Comparison of ENCODE assay signal across 21 mouse cellular contexts in genomic region chr10:14941875-14942274, GRCm38 (mm10).
DNase-seq lines count a peak whose midpoint lies in the region; ATAC-seq and TF ChIP-seq lines count a peak whose summit lies in the region.
"Had no signal": no experiment of that assay in that cellular context is flagged by ENCODE, and none has a peak within 500 bp of the region (broad histone marks: within the 10 kb centered on the region; RNA-seq: fewer than 3 reads in every experiment).

No protein-coding gene starts in this region.

- H3K4me1 ChIP-seq in embryonic facial prominence, embryonic 14.5 days (ENCODE audit: control insufficient read depth, insufficient read depth, low read length) = no peaks in the 10 kb centered on the region
- no peaks in the 10 kb centered on the region for H3K4me1 ChIP-seq in embryonic facial prominence, embryonic 10.5 days
- no peaks in the 10 kb centered on the region for H3K4me1 ChIP-seq in lung, embryonic 14.5 days (ENCODE audit: insufficient read depth)
- H3K4me1 ChIP-seq in stomach, embryonic 14.5 days (ENCODE audit: control insufficient read depth, insufficient read depth, low read length) = no peaks in the 10 kb centered on the region
- H3K4me1 ChIP-seq in stomach, postnatal 0 days (replicated peaks; ENCODE audit: control insufficient read depth, insufficient read depth) = no peaks in the 10 kb centered on the region
- H3K4me1 ChIP-seq: embryonic facial prominence, embryonic 13.5 days; forebrain, embryonic 13.5 days; heart, embryonic 12.5 days; hindbrain, embryonic 15.5 days had no signal

- no peak for TF ChIP-seq EP300 in stomach, postnatal 0 days (optimal IDR thresholded peaks at IDR 0.05)

- no peaks in the 10 kb centered on the region for H3K36me3 ChIP-seq in embryonic facial prominence, embryonic 14.5 days (ENCODE audit: control insufficient read depth, insufficient read depth, low read length)
- no peaks in the 10 kb centered on the region for H3K36me3 ChIP-seq in embryonic facial prominence, embryonic 10.5 days (replicated peaks)
- no peaks in the 10 kb centered on the region for H3K36me3 ChIP-seq in lung, embryonic 14.5 days (ENCODE audit: insufficient read depth)
- H3K36me3 ChIP-seq in stomach, embryonic 14.5 days (ENCODE audit: control insufficient read depth, insufficient read depth, low read length) = no peaks in the 10 kb centered on the region
- no peaks in the 10 kb centered on the region for H3K36me3 ChIP-seq in stomach, postnatal 0 days (ENCODE audit: control insufficient read depth, insufficient read depth, low read length)
- H3K36me3 ChIP-seq: embryonic facial prominence, embryonic 13.5 days; heart, embryonic 12.5 days; hindbrain, embryonic 15.5 days had no signal

- H3K27ac ChIP-seq in embryonic facial prominence, embryonic 14.5 days (replicated peaks; ENCODE audit: low read depth, low read length) = no peak overlapping the region
- no peak overlapping the region for H3K27ac ChIP-seq in embryonic facial prominence, embryonic 10.5 days (replicated peaks)
- H3K27ac ChIP-seq in lung, embryonic 14.5 days (ENCODE audit: low read depth) = no peak overlapping the region
- H3K27ac ChIP-seq in stomach, embryonic 14.5 days (ENCODE audit: low read length) = no peak overlapping the region
- H3K27ac ChIP-seq in stomach, postnatal 0 days (replicated peaks) = no peak overlapping the region
- H3K27ac ChIP-seq: embryonic facial prominence, embryonic 13.5 days; forebrain, embryonic 13.5 days; heart, adult 2 months; hindbrain, embryonic 15.5 days had no signal

- no peak overlapping the region for H3K9ac ChIP-seq in embryonic facial prominence, embryonic 14.5 days (ENCODE audit: low read depth, low read length)
- no peak overlapping the region for H3K9ac ChIP-seq in lung, embryonic 14.5 days
- no peak overlapping the region for H3K9ac ChIP-seq in stomach, embryonic 14.5 days (replicated peaks; ENCODE audit: low read depth, low read length)
- no peak overlapping the region for H3K9ac ChIP-seq in stomach, postnatal 0 days (ENCODE audit: low read length)
- H3K9ac ChIP-seq: embryonic facial prominence, embryonic 13.5 days; forebrain, embryonic 13.5 days; forebrain, postnatal 0 days; heart, embryonic 12.5 days; hindbrain, embryonic 15.5 days had no signal

- no peak for TF ChIP-seq CTCF in lung, embryonic 14.5 days (IDR thresholded peaks at IDR 0.05; ENCODE audit: low read depth)
- TF ChIP-seq CTCF in stomach, postnatal 0 days (IDR thresholded peaks at IDR 0.05; ENCODE audit: low read depth) = no peak

- 56% methylated on average over 2 of the region's 2 CpGs for WGBS in embryonic facial prominence, embryonic 14.5 days
- 81% methylated on average over 2 of the region's 2 CpGs for WGBS in embryonic facial prominence, embryonic 10.5 days
- WGBS in lung, embryonic 14.5 days = 27% methylated on average over 2 of the region's 2 CpGs
- 20% methylated on average over 2 of the region's 2 CpGs for WGBS in stomach, embryonic 14.5 days
- WGBS in stomach, postnatal 0 days = 29% methylated on average over 2 of the region's 2 CpGs

- peak; percentile 53; the same call in 1 of the 2 replicates for ATAC-seq in embryonic facial prominence, embryonic 14.5 days (ENCODE audit: low read depth)
- ATAC-seq in lung, embryonic 14.5 days (ENCODE audit: insufficient read depth) = peak; percentile 54; the same call in 1 of the 2 replicates
- ATAC-seq in stomach, embryonic 14.5 days (ENCODE audit: insufficient number of reproducible peaks, insufficient read depth, low FRiP score, low read depth) = 0 out of 2 replicates have a peak, but pooled peaks have one; percentile 42
- no peak for ATAC-seq in stomach, postnatal 0 days (ENCODE audit: low FRiP score, low TSS enrichment)
- ATAC-seq: forebrain, embryonic 13.5 days; forebrain, postnatal 0 days had no signal

- no peaks in the 10 kb centered on the region for H3K9me3 ChIP-seq in embryonic facial prominence, embryonic 14.5 days (ENCODE audit: control insufficient read depth, low read length)
- no peaks in the 10 kb centered on the region for H3K9me3 ChIP-seq in embryonic facial prominence, embryonic 10.5 days
- no peaks in the 10 kb centered on the region for H3K9me3 ChIP-seq in lung, embryonic 14.5 days (ENCODE audit: low read depth, low read length)
- H3K9me3 ChIP-seq in stomach, embryonic 14.5 days (ENCODE audit: control insufficient read depth, low read depth, low read length) = no peaks in the 10 kb centered on the region
- H3K9me3 ChIP-seq in stomach, postnatal 0 days (ENCODE audit: control insufficient read depth, low read length) = no peaks in the 10 kb centered on the region
- H3K9me3 ChIP-seq: embryonic facial prominence, embryonic 13.5 days; forebrain, embryonic 13.5 days; heart, embryonic 12.5 days; hindbrain, embryonic 15.5 days had no signal

- peak; percentile 35 for DNase-seq in embryonic facial prominence, embryonic 14.5 days (ENCODE audit: low spot score)
- no peak for DNase-seq in embryonic facial prominence, embryonic 10.5 days (ENCODE audit: low spot score)
- DNase-seq in lung, embryonic 14.5 days = peak; percentile 41
- DNase-seq in lung, postnatal 36 days = no peak
- no peak for DNase-seq in stomach, postnatal 0 days (ENCODE audit: low spot score)
- DNase-seq in adrenal gland, postnatal 25 days = no peak
- no peak for DNase-seq in kidney, adult 9 months
- DNase-seq: adrenal gland, adult 8-10 months; cerebellum, adult 11-12 months; cerebellum, adult 9-10 months; cerebellum, postnatal 25 days; forebrain, postnatal 0 days; gastrocnemius, postnatal 14 days; heart, adult 2 months; heart, postnatal 36 days had no signal

- H3K4me3 ChIP-seq in embryonic facial prominence, embryonic 14.5 days (ENCODE audit: low read depth, low read length) = no peak overlapping the region
- H3K4me3 ChIP-seq in embryonic facial prominence, embryonic 10.5 days = no peak overlapping the region
- H3K4me3 ChIP-seq in lung, embryonic 14.5 days (ENCODE audit: low read depth, low read length) = no peak overlapping the region
- no peak overlapping the region for H3K4me3 ChIP-seq in stomach, embryonic 14.5 days (ENCODE audit: low read depth, low read length)
- H3K4me3 ChIP-seq in stomach, postnatal 0 days (ENCODE audit: low read depth, low read length) = no peak overlapping the region
- H3K4me3 ChIP-seq: embryonic facial prominence, embryonic 13.5 days; forebrain, embryonic 13.5 days; heart, adult 2 months; heart, embryonic 12.5 days; hindbrain, embryonic 15.5 days had no signal

- H3K27me3 ChIP-seq in embryonic facial prominence, embryonic 14.5 days (replicated peaks; ENCODE audit: control insufficient read depth, insufficient read depth, low read length) = no peaks in the 10 kb centered on the region
- no peaks in the 10 kb centered on the region for H3K27me3 ChIP-seq in embryonic facial prominence, embryonic 10.5 days (replicated peaks; ENCODE audit: low read depth, poor library complexity, severe bottlenecking)
- H3K27me3 ChIP-seq in lung, embryonic 14.5 days (ENCODE audit: insufficient read depth, low read length) = no peaks in the 10 kb centered on the region
- no peaks in the 10 kb centered on the region for H3K27me3 ChIP-seq in stomach, embryonic 14.5 days (ENCODE audit: control insufficient read depth, insufficient read depth, low read length)
- no peaks in the 10 kb centered on the region for H3K27me3 ChIP-seq in stomach, postnatal 0 days (ENCODE audit: control insufficient read depth, insufficient read depth, low read length)
- H3K27me3 ChIP-seq: CH12.LX; embryonic facial prominence, embryonic 13.5 days; forebrain, embryonic 13.5 days; heart, embryonic 12.5 days; hindbrain, embryonic 15.5 days had no signal

- no peak overlapping the region for H3K4me2 ChIP-seq in embryonic facial prominence, embryonic 14.5 days (ENCODE audit: low read depth, low read length)
- H3K4me2 ChIP-seq in lung, embryonic 14.5 days = no peak overlapping the region
- H3K4me2 ChIP-seq in stomach, embryonic 14.5 days (replicated peaks; ENCODE audit: low read depth, low read length) = no peak overlapping the region
- H3K4me2 ChIP-seq in stomach, postnatal 0 days (replicated peaks; ENCODE audit: low read depth) = no peak overlapping the region
- H3K4me2 ChIP-seq: embryonic facial prominence, embryonic 13.5 days; forebrain, embryonic 13.5 days; heart, embryonic 12.5 days; hindbrain, embryonic 15.5 days had no signal

Comparison
In these comparisons a context has a peak if more than half of its experiments do, and no peak if none do; other contexts are left out.
1. DNase-seq: peak in embryonic facial prominence, embryonic 14.5 days (single experiment) and lung, embryonic 14.5 days (single experiment); none in embryonic facial prominence, embryonic 10.5 days (single experiment), lung, postnatal 36 days (single experiment), stomach, postnatal 0 days (single experiment), adrenal gland, postnatal 25 days (single experiment) and kidney, adult 9 months (single experiment).